Mouse (Mus musculus): ENCODE results near the gene Aqp3.

Gene Aqp3

GRCm38 (mm10) chr4:41097871-41098576 lies at the start of gene Aqp3:
Gene Aqp3, minus strand, starts transcription at chr4:41098183.
- peak; percentile 70 to 74 for DNase-seq

DNA sequence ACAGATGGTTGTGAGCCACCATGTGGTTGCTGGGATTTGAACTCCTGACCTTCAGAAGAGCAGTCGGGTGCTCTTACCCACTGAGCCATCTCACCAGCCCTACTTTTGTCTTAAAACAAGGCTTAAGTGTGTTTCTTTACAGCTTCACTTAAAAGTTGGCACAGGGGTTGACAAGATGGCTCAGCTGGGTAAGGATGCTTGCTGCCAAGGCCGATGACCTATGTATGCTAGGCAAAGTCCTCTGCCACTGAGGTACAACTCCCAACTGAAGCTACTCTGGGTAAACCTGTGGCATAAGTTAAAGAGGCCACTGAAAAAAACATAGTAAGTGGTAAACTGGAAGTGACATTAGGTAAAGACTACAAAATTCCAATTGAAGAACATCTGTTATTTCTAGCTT lies 44.6 kb upstream of the Aqp3 start:
- no peak for DNase-seq

DNA sequence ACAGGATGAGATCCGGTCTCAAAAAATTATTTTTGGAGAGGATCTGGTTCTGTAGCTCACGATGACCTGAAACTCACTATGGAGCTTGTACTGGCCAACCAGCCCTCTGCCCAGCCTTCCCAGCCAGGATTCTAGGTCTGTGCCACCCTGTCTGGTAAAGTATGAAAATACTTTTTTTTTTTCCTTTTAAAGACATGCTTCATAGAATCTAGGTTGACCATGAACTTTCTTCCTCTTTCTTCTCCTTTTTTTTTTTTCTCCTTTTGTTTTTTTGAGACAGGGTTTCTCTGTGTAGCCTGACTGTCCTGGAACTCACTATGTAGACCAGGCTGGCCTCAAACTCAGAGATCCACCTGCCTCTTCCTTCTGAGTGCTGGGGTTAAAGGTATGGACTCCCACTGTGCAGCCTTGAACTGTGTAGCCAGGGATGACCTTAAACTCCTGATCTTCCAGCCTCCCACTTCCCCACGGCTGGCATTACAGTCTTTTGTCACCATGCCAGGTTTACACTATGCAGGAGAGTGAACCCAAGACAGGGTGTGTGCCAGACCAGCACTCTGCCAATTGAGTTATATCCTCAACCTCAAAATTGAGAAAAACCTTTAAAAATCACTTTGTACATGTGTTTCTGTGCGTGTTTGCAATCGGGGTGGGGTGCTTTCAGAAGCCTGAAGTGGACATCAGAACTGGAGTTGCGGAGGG lies 42.3 kb upstream of the Aqp3 start:
- no peak for DNase-seq

DNA sequence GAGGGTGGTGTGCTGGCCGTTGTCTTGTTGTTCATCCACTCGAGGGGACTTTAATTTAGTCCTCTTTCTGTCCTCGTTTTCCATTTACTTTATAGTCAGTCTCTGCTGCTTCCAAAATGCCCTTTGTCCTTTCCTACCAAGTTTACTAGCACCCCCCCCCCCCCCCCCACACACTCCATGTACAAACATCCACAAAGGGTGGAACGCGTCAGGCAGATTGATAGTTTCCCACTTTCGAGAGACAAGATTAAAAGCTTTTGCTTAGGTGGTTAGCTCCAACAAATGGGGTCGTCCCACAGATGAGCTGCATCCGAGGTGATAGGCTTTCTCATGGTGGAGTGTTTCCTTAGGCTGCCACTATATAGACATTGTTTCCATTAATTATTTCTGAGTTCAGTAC lies 38.8 kb upstream of the Aqp3 start:
- DNase-seq = no peak

- no peak for DNase-seq
Measured at GRCm38 (mm10) chr4:41136454-41136805, 38.4 kb upstream of the Aqp3 start.

DNA sequence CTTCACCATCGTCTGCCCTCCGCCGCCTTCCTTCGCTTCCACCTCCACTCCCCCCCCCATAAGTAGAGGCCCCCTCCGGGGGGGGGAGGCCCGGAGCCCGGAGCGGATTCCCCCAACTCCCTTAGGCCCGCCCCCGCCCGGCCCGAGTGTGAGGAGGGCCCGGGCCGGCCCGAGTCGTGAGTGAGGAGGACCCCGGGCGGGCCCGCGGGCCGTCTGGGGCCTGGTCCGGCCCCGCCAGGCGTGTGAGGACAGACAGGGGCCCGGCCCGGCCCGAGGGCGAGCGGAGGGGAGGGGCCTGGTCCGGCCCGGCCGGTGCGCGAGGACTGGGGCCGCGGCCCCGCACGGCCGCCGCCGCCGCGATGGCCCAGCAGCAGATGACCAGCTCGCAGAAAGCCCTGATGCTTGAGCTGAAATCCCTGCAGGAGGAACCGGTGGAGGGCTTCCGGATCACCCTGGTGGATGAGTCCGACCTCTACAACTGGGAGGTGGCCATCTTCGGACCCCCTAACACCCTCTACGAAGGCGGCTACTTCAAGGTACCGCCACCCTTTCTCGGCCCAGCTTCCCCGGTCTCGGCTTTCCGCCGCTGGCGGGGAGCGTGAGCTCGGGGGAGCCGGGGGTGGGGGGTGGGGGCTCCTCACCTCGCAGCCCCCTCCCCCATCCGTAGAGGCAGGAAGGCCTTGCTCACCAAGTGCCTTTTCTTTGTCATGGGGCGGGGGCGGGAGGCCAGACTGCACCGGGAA lies 37.9 kb upstream of the Aqp3 start, which contains the start of gene Ube2r2:
Gene Ube2r2, plus strand, starts transcription at position 33 of the 743 bp plus-strand sequence.
- peak; percentile 67 to 70 for DNase-seq

DNA sequence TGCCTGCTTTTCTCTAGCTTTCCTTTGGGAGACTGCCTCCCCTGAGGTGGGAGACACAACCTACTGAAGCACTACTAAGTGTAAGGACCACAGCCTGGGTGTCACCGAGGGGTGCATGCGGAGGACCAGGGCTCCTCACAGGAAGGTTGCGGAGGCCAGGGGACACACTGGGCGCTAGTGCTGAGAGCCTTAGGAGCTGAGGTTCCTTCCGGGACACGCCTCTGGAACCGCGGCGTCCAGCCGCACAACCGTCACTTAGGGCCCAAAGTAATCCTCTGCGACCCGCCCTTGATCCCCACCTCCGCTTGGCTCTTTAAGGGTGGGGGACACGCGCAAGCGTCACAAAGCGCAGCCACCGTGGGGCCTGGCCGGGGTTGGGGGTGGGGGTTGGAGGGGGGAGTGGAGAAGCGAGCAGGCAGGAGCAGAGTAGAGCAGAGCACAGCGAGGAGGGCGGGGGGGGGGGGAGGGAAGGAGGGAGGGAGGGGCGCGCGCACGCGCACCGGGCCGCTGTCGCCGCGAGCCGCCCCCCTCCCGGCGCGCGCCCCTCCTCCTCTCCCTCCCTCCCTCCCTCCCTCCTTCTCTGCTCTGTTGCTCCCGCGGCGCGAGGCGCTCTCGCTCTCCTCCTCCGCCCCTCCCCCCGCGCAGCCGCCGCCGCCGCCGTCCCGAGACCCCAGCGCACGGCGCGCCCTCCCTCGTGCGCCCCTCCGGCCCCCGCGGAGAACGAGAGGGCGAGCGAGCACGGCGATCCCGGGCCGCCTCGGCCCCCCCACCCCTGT lies 37.1 kb upstream of the Aqp3 start:
- DNase-seq = peak; percentile 83 to 88

GRCm38 (mm10) chr4:41133529-41134291 lies 35.7 kb upstream of the Aqp3 start:
- DNase-seq = no peak

GRCm38 (mm10) chr4:41132471-41132870 lies 34.5 kb upstream of the Aqp3 start:
- DNase-seq = no peak

DNA sequence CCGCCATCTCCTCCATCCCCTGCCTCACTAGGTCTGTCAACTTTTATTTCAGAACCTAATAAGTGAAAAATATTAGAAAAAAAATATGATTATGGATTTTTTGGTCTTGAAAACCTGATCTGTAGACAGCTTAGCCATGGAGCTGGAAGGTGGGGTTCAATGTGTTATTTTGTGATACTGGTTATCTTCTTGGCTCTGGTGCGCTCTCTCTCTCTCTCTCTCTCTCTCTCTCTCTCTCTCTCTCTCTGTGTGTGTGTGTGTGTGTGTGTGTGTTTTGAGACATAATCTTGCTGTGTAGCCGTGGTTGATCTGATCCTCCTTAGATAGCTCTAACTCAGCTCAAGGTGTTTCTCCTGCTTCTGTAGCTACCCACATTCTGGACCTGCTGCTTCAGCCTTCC lies 31.9 kb upstream of the Aqp3 start:
- no peak for DNase-seq

DNA sequence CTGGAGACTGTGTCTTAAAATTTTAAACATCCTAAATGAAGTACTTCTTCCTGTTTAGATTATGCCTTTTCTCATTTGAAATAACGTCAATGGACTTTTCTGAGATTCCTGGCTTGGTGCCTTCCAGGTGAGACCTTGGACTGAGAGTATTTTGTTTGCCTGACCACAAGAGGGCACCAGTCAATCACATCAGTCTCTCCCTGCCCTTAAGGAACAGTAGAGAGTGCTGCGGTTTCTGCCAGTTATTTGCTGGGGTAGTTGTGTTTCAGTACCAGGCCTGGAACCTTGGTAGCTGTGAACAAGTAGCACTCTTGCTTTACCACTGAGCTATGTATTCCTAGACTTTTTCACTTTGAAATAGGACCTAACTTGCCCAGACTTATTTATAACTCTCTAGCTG lies 31.4 kb upstream of the Aqp3 start:
- peak; percentile 57 to 59 for DNase-seq

GRCm38 (mm10) chr4:41124180-41124951 lies 26.4 kb upstream of the Aqp3 start, which contains the start of gene Nol6:
Gene Nol6, minus strand, starts transcription at chr4:41124455.
- peak; percentile 94 to 97 for DNase-seq

DNA sequence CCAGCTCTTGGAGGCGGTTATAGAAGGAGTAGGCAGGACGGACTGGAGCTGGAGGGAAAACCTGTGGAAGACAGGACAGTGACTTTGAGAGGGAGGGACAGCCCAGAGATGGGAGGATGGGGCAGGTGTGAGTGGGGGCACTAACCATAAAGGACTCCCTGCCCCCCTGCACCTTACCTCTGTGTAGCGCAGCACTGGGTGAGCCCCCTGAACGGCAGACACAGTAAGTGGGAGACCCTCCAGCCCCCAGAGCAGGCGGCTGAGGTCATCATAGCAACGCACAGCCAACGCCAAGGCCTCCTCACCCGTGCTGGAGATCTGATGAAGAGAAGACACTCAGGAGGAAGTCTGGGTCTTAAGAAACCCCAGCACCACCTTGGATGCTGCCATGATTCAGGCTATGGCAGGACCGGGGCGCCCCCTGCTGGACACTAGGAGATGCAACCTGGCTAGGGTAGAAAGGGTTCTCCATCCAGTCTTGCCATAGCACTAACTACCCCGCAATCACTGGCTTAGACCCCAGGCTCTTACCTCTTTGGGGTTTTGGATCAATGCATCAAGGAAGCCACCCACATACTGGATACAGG lies 20.8 kb upstream of the Aqp3 start:
- DNase-seq = peak; percentile 60 to 64

DNA sequence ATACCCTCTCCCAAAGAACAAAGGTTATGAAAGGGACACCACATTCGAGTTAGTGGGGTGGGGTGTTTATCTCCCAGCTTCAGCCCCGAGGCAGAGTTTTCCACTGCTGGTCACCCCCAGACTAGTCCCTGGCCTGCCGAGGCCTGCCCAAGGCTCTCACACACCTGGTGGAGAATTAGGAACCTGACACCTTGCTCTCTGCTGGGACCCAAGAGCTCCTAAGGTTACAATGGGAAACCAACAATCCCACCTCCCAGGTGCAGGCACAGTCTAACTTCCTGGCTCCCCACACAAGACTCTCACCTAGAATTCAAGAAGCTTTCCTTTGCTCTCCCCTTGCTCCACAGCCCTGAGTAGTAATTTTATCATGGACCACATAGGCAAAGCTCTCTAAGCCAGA lies 18.8 kb upstream of the Aqp3 start:
- DNase-seq = no peak

DNA sequence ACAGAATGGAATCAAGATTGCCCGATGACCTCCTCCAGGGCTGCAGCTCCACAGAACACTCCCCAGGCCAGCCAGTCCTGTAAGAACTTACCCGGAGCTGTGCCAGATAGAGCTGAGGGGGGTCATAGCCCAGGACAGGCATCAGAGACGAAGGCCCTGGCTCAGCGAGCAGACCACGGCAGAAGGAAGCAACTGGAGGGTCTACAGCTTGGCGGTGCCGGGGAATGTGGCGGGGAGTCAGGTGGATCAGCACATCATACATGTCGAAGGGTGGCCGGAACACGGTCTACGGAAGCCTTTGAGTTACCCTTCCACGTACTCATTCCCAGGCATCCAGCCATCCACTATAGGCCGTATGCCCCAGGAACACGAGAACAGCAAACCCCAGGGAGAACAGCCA lies 17.8 kb upstream of the Aqp3 start:
- DNase-seq = no peak

- no peak for DNase-seq
Measured at GRCm38 (mm10) chr4:41115074-41115473, 17.1 kb upstream of the Aqp3 start.

- DNase-seq = no peak
Measured at GRCm38 (mm10) chr4:41114358-41115070, 16.5 kb upstream of the Aqp3 start.

DNA sequence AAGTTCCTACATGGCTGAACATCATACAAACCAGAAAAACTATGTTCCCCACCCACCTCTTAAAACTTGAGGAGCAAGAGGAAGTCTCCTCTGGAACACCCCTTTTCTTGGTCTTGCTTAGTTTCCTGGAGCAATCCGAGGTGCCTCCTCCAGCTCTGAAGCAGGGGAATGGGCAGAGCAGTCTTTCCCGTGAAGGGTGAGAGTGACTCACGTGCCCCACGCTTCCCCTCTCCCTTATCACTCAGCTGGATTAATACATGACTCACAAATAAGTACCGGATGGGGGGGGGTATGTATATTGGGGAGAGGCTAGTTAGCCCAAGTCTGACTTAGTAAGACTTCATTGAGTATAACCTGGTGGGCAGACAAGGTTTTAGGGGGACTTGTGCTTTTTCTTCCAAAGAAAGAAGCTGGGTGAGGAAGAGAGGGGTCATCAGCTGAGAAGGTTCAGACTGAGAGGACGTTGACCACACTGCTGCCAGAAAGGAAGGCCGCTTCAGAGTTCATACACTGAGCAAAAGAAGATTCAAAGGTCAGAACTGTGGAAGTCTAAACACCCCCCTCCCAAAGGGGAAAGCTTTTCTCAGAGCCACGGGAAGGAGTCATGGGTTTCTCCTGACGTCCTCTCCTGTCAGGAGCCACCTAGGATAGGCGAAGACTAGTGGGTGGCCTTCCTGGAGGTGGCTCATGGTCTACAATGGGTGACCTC lies 10.9 kb upstream of the Aqp3 start:
- DNase-seq = no peak

DNA sequence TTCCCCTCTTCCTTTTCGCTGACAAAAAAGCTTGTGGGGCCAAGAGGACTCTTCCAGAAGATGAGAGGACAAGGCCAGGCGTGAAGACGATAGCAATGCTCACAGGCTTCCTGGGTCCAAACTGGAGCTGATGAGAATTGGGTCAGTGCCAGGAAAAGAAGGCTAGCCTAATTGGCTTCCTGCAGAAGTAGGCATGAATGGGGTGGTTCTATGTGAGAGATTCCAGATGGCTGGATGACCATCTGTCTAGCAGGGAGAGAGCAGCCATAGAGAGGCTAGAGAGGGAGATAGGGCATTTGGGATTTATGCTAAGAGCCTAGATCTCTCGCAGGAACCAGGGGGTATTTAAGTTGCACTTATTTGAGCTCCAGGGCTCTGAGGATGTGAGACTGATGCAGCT lies 9.5 kb upstream of the Aqp3 start:
- DNase-seq = no peak

GRCm38 (mm10) chr4:41102901-41103300 lies 4.9 kb upstream of the Aqp3 start:
- DNase-seq = no peak
